Mouse (Mus musculus): ENCODE measurements around the gene Nfkb2. TPM values are rescaled to one million over a fixed set of nuclear protein-coding genes. Genes with fewer than 3 reads are reported as not detected.

Gene Nfkb2
- polyA plus RNA-seq, 1 experiment from 2014 or later: 9.1 TPM

GRCm38 (mm10) chr19:46306751-46307289 is 2.7 kb downstream of the Nfkb2 start:
- peaks cover 25% of the 10 kb centered on the region for H3K4me1 ChIP-seq (ENCODE audit: control insufficient read depth, insufficient read depth, low read length)
- ATAC-seq: no peak
- no peak overlapping the region for H3K4me2 ChIP-seq (ENCODE audit: low read depth, low read length)
- H3K9me3 ChIP-seq (ENCODE audit: control insufficient read depth, low read length): no peaks in the 10 kb centered on the region
- H3K9ac ChIP-seq (ENCODE audit: low read depth, low read length): no peak overlapping the region
- 0 out of 2 replicates have a peak, but pooled peaks cover 3% of the 10 kb centered on the region for H3K36me3 ChIP-seq (ENCODE audit: control insufficient read depth, insufficient read depth, low read length)
- H3K27ac ChIP-seq (ENCODE audit: low read length): no peak overlapping the region
- peaks cover 5% of the 10 kb centered on the region; the same call in 1 of the 2 replicates for H3K27me3 ChIP-seq (replicated peaks; ENCODE audit: control insufficient read depth, insufficient read depth, low read length)
- WGBS: 92% methylated on average over 9 of the region's 9 CpGs
- no peak overlapping the region for H3K4me3 ChIP-seq (ENCODE audit: low read length)

DNA sequence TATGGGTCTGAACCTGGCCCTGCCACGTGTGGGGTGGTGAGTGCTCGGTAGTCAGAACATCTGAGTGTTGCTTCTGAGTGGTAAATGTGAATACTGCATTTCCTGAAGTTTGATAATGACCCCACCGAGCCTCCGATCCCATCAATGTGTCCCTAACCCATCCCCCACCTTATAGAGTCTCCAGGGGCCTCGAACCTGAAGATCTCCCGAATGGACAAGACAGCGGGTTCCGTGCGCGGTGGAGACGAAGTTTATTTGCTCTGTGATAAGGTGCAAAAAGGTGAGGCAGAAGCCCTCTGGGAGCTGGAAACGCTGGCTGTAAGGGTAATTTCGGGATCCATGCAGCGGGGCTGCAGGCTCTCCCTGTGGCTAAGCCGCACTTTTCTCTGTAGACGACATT is 3.7 kb downstream of the Nfkb2 start:
- Histone ChIP-seq H3K36me3 (ENCODE audit: control insufficient read depth, insufficient read depth, low read length) (0 out of 2 replicates have a peak, but pooled peaks cover 7% of the 10 kb centered on the region), H3K4me1 (ENCODE audit: control insufficient read depth, insufficient read depth, low read length) (peaks cover 25% of the 10 kb centered on the region), H3K9ac (ENCODE audit: low read depth, low read length) (no peak overlapping the region), H3K4me3 (ENCODE audit: low read length) (no peak overlapping the region), H3K27me3 (replicated peaks; ENCODE audit: control insufficient read depth, insufficient read depth, low read length) (peaks cover 5% of the 10 kb centered on the region; the same call in 1 of the 2 replicates), H3K4me2 (ENCODE audit: low read depth, low read length) (no peak overlapping the region), H3K9me3 (ENCODE audit: control insufficient read depth, low read length) (no peaks in the 10 kb centered on the region), H3K27ac (ENCODE audit: low read length) (no peak overlapping the region)
- no peak for ATAC-seq
- WGBS: 83% methylated on average over 16 of the region's 16 CpGs

DNA sequence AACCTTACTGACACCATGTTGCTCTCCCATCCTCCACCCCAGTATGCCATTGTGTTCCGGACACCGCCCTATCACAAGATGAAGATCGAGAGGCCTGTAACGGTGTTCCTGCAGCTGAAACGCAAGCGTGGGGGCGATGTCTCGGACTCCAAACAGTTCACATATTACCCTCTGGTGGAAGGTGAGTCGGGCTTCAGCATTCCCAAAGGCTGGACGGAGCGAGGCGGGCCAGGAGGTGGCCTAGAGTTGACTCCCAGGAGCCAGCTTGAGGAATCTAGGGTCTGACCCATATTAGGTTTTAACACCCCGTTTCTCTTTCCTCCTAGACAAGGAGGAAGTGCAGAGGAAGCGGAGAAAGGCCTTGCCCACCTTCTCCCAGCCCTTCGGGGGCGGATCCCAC is 4.2 kb downstream of the Nfkb2 start:
- H3K9me3 ChIP-seq (ENCODE audit: control insufficient read depth, low read length): no peaks in the 10 kb centered on the region
- no peak overlapping the region for H3K27ac ChIP-seq (ENCODE audit: low read length)
- H3K36me3 ChIP-seq (ENCODE audit: control insufficient read depth, insufficient read depth, low read length): 0 out of 2 replicates have a peak, but pooled peaks cover 8% of the 10 kb centered on the region
- peaks cover 5% of the 10 kb centered on the region; the same call in 1 of the 2 replicates for H3K27me3 ChIP-seq (replicated peaks; ENCODE audit: control insufficient read depth, insufficient read depth, low read length)
- H3K9ac ChIP-seq (ENCODE audit: low read depth, low read length): peak overlapping the region; percentile 68
- no peak overlapping the region for H3K4me3 ChIP-seq (ENCODE audit: low read length)
- peaks cover 24% of the 10 kb centered on the region for H3K4me1 ChIP-seq (ENCODE audit: control insufficient read depth, insufficient read depth, low read length)
- ATAC-seq: no peak
- peak overlapping the region; percentile 91; the same call in 1 of the 2 replicates for H3K4me2 ChIP-seq (ENCODE audit: low read depth, low read length)
- WGBS: 74% methylated on average over 16 of the region's 16 CpGs

DNA sequence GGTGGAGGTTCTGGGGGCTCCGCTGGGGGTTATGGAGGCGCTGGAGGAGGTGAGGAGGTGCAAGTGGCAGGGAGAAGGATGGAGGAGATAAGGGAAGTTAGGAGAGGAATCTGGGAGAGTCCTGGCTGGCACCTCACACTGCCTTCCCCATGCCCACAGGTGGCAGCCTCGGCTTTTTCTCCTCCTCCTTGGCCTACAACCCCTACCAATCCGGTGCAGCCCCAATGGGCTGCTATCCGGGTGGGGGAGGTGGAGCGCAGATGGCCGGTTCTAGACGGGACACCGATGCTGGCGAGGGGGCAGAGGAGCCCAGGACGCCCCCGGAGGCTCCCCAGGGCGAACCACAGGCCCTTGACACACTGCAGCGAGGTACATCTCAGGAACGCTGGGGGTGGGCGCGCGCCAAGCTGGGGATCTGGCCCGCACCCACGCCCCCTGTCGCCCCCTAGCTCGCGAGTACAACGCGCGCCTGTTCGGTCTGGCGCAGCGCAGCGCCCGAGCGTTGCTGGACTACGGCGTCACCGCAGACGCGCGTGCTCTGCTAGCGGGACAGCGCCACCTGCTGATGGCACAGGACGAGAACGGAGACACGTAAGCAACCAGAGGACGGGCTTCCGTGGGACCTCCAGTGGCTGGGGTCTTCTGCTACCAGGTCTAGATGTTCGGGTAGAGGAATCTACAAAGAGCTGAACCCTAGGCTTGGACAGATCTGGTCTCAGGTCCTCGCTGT is 4.8 kb downstream of the Nfkb2 start:
- Histone ChIP-seq H3K9me3 (ENCODE audit: control insufficient read depth, low read length) (no peaks in the 10 kb centered on the region), H3K9ac (ENCODE audit: low read depth, low read length) (peak overlapping the region; percentile 68), H3K36me3 (ENCODE audit: control insufficient read depth, insufficient read depth, low read length) (0 out of 2 replicates have a peak, but pooled peaks cover 8% of the 10 kb centered on the region), H3K27ac (ENCODE audit: low read length) (no peak overlapping the region), H3K27me3 (replicated peaks; ENCODE audit: control insufficient read depth, insufficient read depth, low read length) (peaks cover 6% of the 10 kb centered on the region; the same call in 1 of the 2 replicates), H3K4me3 (ENCODE audit: low read length) (peak overlapping the region; percentile 47), H3K4me2 (ENCODE audit: low read depth, low read length) (peak overlapping the region; percentile 91), H3K4me1 (ENCODE audit: control insufficient read depth, insufficient read depth, low read length) (peaks cover 20% of the 10 kb centered on the region)
- ATAC-seq: peak; percentile 9; the same call in 1 of the 2 replicates
- 3% methylated on average over 47 of the region's 47 CpGs for WGBS

DNA sequence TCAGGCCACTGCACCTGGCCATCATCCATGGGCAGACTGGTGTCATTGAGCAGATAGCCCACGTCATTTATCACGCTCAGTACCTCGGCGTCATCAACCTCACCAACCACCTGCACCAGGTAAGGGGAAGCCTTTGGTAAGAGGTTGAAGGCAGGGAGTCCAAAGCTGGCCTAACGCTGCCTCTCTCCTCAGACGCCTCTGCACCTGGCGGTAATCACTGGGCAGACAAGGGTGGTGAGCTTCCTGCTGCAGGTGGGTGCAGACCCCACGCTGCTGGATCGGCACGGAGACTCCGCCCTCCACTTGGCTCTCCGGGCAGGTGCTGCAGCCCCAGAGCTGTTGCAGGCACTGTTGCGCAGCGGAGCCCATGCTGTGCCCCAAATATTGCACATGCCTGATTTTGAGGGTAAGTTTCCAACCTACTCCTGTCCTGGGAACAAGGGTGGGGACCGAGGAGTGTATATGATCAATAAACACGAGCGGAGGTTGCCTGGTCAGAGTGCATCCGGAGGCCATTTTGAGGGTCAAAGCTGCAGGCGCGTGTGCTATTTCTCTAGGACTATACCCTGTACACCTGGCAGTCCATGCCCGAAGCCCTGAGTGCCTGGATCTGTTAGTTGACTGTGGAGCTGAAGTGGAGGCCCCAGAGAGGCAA is 5.7 kb downstream of the Nfkb2 start:
- Histone ChIP-seq H3K9me3 (ENCODE audit: control insufficient read depth, low read length) (no peaks in the 10 kb centered on the region), H3K4me3 (ENCODE audit: low read length) (no peak overlapping the region), H3K4me1 (ENCODE audit: control insufficient read depth, insufficient read depth, low read length) (peaks cover 26% of the 10 kb centered on the region), H3K36me3 (ENCODE audit: control insufficient read depth, insufficient read depth, low read length) (0 out of 2 replicates have a peak, but pooled peaks cover 8% of the 10 kb centered on the region), H3K27ac (ENCODE audit: low read length) (no peak overlapping the region), H3K27me3 (replicated peaks; ENCODE audit: control insufficient read depth, insufficient read depth, low read length) (peaks cover 13% of the 10 kb centered on the region; the same call in 1 of the 2 replicates), H3K4me2 (ENCODE audit: low read depth, low read length) (no peak overlapping the region), H3K9ac (ENCODE audit: low read depth, low read length) (no peak overlapping the region)
- 79% methylated on average over 21 of the region's 21 CpGs for WGBS
- no peak for ATAC-seq

GRCm38 (mm10) chr19:46310312-46310865 is 6.3 kb downstream of the Nfkb2 start:
- ATAC-seq: no peak
- Histone ChIP-seq H3K4me1 (ENCODE audit: control insufficient read depth, insufficient read depth, low read length) (peaks cover 28% of the 10 kb centered on the region), H3K27me3 (replicated peaks; ENCODE audit: control insufficient read depth, insufficient read depth, low read length) (peaks cover 13% of the 10 kb centered on the region; the same call in 1 of the 2 replicates)

DNA sequence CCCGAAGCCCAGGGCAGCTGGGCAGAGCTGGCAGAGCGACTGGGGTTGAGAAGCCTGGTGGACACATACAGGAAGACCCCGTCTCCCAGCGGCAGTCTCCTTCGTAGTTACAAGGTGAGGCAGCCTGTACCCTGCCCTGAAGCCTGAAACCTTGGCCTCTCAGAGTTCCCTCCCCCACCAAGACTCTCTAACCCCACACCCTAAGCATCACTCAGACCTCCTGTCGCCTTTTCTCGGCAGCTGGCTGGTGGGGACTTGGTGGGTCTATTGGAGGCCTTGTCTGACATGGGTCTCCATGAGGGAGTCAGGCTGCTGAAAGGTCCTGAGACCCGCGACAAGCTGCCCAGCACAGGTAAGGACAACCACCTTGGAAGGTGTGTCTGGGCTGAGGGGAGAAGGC is 7.2 kb downstream of the Nfkb2 start:
- WGBS: 86% methylated on average over 9 of the region's 9 CpGs
- ATAC-seq: no peak

More at GRCm38 (mm10) chr19:46310312-46310865, 6.3 kb downstream of the Nfkb2 start:
- no peak overlapping the region for H3K27ac ChIP-seq (ENCODE audit: low read length)
- no peak overlapping the region for H3K4me2 ChIP-seq (ENCODE audit: low read depth, low read length)
- H3K9me3 ChIP-seq (ENCODE audit: control insufficient read depth, low read length): no peaks in the 10 kb centered on the region
- H3K9ac ChIP-seq (ENCODE audit: low read depth, low read length): no peak overlapping the region
- H3K4me3 ChIP-seq (ENCODE audit: low read length): no peak overlapping the region
- H3K36me3 ChIP-seq (ENCODE audit: control insufficient read depth, insufficient read depth, low read length): 0 out of 2 replicates have a peak, but pooled peaks cover 8% of the 10 kb centered on the region
- WGBS: 93% methylated on average over 12 of the region's 12 CpGs

GRCm38 (mm10) chr19:46312566-46312965 is 8.4 kb downstream of the Nfkb2 start:
- no peak overlapping the region for H3K4me2 ChIP-seq (ENCODE audit: low read depth, low read length)
- no peak overlapping the region for H3K27ac ChIP-seq (ENCODE audit: low read length)
- H3K4me3 ChIP-seq (ENCODE audit: low read length): no peak overlapping the region
- no peak overlapping the region for H3K9ac ChIP-seq (ENCODE audit: low read depth, low read length)
- H3K36me3 ChIP-seq (ENCODE audit: control insufficient read depth, insufficient read depth, low read length): 0 out of 2 replicates have a peak, but pooled peaks cover 8% of the 10 kb centered on the region
- no peaks in the 10 kb centered on the region for H3K9me3 ChIP-seq (ENCODE audit: control insufficient read depth, low read length)
- H3K27me3 ChIP-seq (replicated peaks; ENCODE audit: control insufficient read depth, insufficient read depth, low read length): peaks cover 24% of the 10 kb centered on the region
- no peak for ATAC-seq
- 86% methylated on average over 21 of the region's 21 CpGs for WGBS
- H3K4me1 ChIP-seq (ENCODE audit: control insufficient read depth, insufficient read depth, low read length): peaks cover 20% of the 10 kb centered on the region

More for the DNA sequence above, 7.2 kb downstream of the Nfkb2 start:
- Histone ChIP-seq H3K4me1 (ENCODE audit: control insufficient read depth, insufficient read depth, low read length) (peaks cover 22% of the 10 kb centered on the region), H3K4me2 (ENCODE audit: low read depth, low read length) (no peak overlapping the region), H3K36me3 (ENCODE audit: control insufficient read depth, insufficient read depth, low read length) (0 out of 2 replicates have a peak, but pooled peaks cover 8% of the 10 kb centered on the region), H3K9ac (ENCODE audit: low read depth, low read length) (no peak overlapping the region), H3K9me3 (ENCODE audit: control insufficient read depth, low read length) (no peaks in the 10 kb centered on the region), H3K4me3 (ENCODE audit: low read length) (no peak overlapping the region), H3K27ac (ENCODE audit: low read length) (no peak overlapping the region), H3K27me3 (replicated peaks; ENCODE audit: control insufficient read depth, insufficient read depth, low read length) (peaks cover 13% of the 10 kb centered on the region)

DNA sequence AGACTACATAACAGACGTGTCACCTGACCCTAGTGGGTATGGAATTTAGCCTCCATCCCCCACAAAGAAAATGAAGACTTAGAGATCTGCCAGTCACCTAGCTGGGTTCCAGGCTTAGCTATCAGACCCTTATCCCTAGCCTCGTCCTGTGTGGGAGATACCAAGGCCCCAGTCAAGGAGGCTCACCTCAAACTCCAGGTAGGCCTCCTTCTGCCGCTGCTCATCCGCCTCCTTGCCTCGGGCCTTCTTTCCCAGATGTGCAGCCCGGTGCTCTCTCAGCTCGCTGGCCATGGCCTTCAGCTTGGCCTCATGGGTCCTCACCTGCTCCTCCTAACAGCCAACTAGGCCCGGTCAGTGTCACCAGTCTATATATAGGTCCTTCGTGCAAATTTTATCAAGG is 9.0 kb downstream of the Nfkb2 start:
- ATAC-seq: no peak
- no peak overlapping the region for H3K4me3 ChIP-seq (ENCODE audit: low read length)
- H3K4me2 ChIP-seq (ENCODE audit: low read depth, low read length): no peak overlapping the region
- H3K36me3 ChIP-seq (ENCODE audit: control insufficient read depth, insufficient read depth, low read length): 0 out of 2 replicates have a peak, but pooled peaks cover 8% of the 10 kb centered on the region
- WGBS: 90% methylated on average over 9 of the region's 9 CpGs
- H3K4me1 ChIP-seq (ENCODE audit: control insufficient read depth, insufficient read depth, low read length): peaks cover 24% of the 10 kb centered on the region
- no peaks in the 10 kb centered on the region for H3K9me3 ChIP-seq (ENCODE audit: control insufficient read depth, low read length)
- H3K27ac ChIP-seq (ENCODE audit: low read length): no peak overlapping the region
- H3K27me3 ChIP-seq (replicated peaks; ENCODE audit: control insufficient read depth, insufficient read depth, low read length): peaks cover 25% of the 10 kb centered on the region
- no peak overlapping the region for H3K9ac ChIP-seq (ENCODE audit: low read depth, low read length)

Measured in intestine, embryonic 16.5 days (tissue).